ENCODE assay signal across 19 mouse cellular contexts in the genomic region with DNA sequence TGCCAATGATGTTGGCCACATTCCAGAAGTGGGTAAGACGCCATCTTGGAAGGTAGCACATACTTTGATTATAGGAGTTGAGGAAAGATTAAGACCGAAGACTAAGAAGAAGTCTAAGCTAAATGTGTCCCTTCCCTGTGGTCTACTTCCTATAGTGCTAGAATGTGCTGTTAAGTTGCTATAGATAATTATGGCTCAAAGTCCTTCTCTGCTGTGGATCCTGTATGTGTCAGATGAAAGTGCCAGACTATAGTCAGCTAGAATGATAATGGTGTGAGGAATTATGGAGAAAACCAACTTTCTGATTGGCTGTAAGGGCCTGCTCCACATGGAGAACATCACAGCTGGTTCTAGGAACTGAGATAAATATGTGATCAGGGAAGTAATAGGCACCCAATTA.
A peak's percentile ranks its signal among the peaks of the same experiment; 100 is the strongest.
DNase-seq lines count a peak whose midpoint lies in the region; ATAC-seq and TF ChIP-seq lines count a peak whose summit lies in the region.
"Had no signal": no experiment of that assay in that cellular context is flagged by ENCODE, and none has a peak within 500 bp of the region (broad histone marks: within the 10 kb centered on the region; RNA-seq: fewer than 3 reads in every experiment).

No protein-coding gene starts in this region.

- no peaks in the 10 kb centered on the region for H3K4me1 ChIP-seq in intestine, embryonic 16.5 days (ENCODE audit: control insufficient read depth, insufficient read depth, low read length)
- H3K4me1 ChIP-seq in intestine, embryonic 15.5 days (replicated peaks): no peaks in the 10 kb centered on the region
- no peaks in the 10 kb centered on the region for H3K4me1 ChIP-seq in intestine, postnatal 0 days (replicated peaks; ENCODE audit: control insufficient read depth, insufficient read depth, low read length)

- H3K27ac ChIP-seq in intestine, embryonic 16.5 days (ENCODE audit: low read length): no peak overlapping the region
- no peak overlapping the region for H3K27ac ChIP-seq in intestine, embryonic 15.5 days
- no peak overlapping the region for H3K27ac ChIP-seq in intestine, postnatal 0 days (ENCODE audit: low read depth, low read length)

- no peak overlapping the region for H3K4me2 ChIP-seq in intestine, embryonic 16.5 days (ENCODE audit: low read depth, low read length)
- no peak overlapping the region for H3K4me2 ChIP-seq in intestine, embryonic 15.5 days (replicated peaks)
- no peak overlapping the region for H3K4me2 ChIP-seq in intestine, postnatal 0 days (replicated peaks; ENCODE audit: low read depth)

- H3K27me3 ChIP-seq in intestine, embryonic 16.5 days (replicated peaks; ENCODE audit: control insufficient read depth, insufficient read depth, low read length): no peaks in the 10 kb centered on the region
- H3K27me3 ChIP-seq in intestine, embryonic 15.5 days (replicated peaks): no peaks in the 10 kb centered on the region
- no peaks in the 10 kb centered on the region for H3K27me3 ChIP-seq in intestine, postnatal 0 days (replicated peaks; ENCODE audit: control insufficient read depth, insufficient read depth, low read length)
- H3K27me3 ChIP-seq: CH12.LX, Patski had no signal

- H3K36me3 ChIP-seq in intestine, embryonic 16.5 days (ENCODE audit: control insufficient read depth, insufficient read depth, low read length): no peaks in the 10 kb centered on the region
- no peaks in the 10 kb centered on the region for H3K36me3 ChIP-seq in intestine, embryonic 15.5 days
- no peaks in the 10 kb centered on the region for H3K36me3 ChIP-seq in intestine, postnatal 0 days (ENCODE audit: control insufficient read depth, insufficient read depth)
- H3K36me3 ChIP-seq: G1E had no signal

- H3K9ac ChIP-seq in intestine, embryonic 16.5 days (ENCODE audit: low read depth, low read length): no peak overlapping the region
- H3K9ac ChIP-seq in intestine, embryonic 15.5 days: no peak overlapping the region
- no peak overlapping the region for H3K9ac ChIP-seq in intestine, postnatal 0 days (ENCODE audit: low read depth, low read length)

- DNase-seq in heart, postnatal 10 days: no peak
- DNase-seq: adrenal gland, adult 2 months; adrenal gland, adult 8-10 months; adrenal gland, postnatal 10 days; adrenal gland, postnatal 14 days; adrenal gland, postnatal 25 days; adrenal gland, postnatal 36 days; B cell, adult 2 months; cerebellum, adult 11 months; cerebellum, adult 11-12 months; cerebellum, adult 18-20 months had no signal

- TF ChIP-seq CTCF in intestine, postnatal 0 days (IDR thresholded peaks at IDR 0.05; ENCODE audit: low read depth): no peak

- peak; percentile 58; the same call in 1 of the 2 replicates for ATAC-seq in intestine, embryonic 16.5 days
- ATAC-seq in intestine, embryonic 15.5 days: no peak
- ATAC-seq in intestine, postnatal 0 days: peak; percentile 53; the same call in 1 of the 2 replicates
- ATAC-seq: activated CD4-positive, CD25-positive, alpha-beta regulatory T cell, adult 4 months; CD4-positive, CD25-positive, alpha-beta regulatory T cell, adult 4 months; Patski had no signal

- intact Hi-C loops in heart, postnatal 10 days (cut with DNase I): loop anchor here (10.0 kb wide), 1 partner anchor 615 kb away; no protein-coding TSS in a partner anchor

- no peak overlapping the region for H3K4me3 ChIP-seq in intestine, embryonic 16.5 days (ENCODE audit: low read length)
- H3K4me3 ChIP-seq in intestine, embryonic 15.5 days (replicated peaks): no peak overlapping the region
- H3K4me3 ChIP-seq in intestine, postnatal 0 days (ENCODE audit: low read depth, low read length): no peak overlapping the region

- 82% methylated on average over 2 of the region's 2 CpGs for WGBS in intestine, embryonic 16.5 days
- 89% methylated on average over 2 of the region's 2 CpGs for WGBS in intestine, embryonic 15.5 days
- WGBS in intestine, postnatal 0 days: 69% methylated on average over 2 of the region's 2 CpGs

- peaks cover 3% of the 10 kb centered on the region; the same call in 1 of the 2 replicates for H3K9me3 ChIP-seq in intestine, embryonic 16.5 days (ENCODE audit: control insufficient read depth, low read length)
- H3K9me3 ChIP-seq in intestine, embryonic 15.5 days: no peaks in the 10 kb centered on the region
- H3K9me3 ChIP-seq in intestine, postnatal 0 days (ENCODE audit: control insufficient read depth): no peaks in the 10 kb centered on the region
- H3K9me3 ChIP-seq: G1E had no signal
